Mouse (Mus musculus) thymus, adult 2 months (tissue): ENCODE data around the gene B3galt5.

Experiments used
- CTCF ChIP-seq: fragments of 200-500 bp; IDR thresholded peaks from 2 replicates; pipeline ENCODE4 v1.5.1; 2012; ENCODE audit warnings: mild to moderate bottlenecking, control low read depth, low read length, moderate library complexity, borderline replicate concordance; ENCODE audit not compliant: control insufficient read depth, poor library complexity, insufficient read depth; ENCODE audit errors: extremely low read depth
- POLR2A ChIP-seq: fragments of 200-500 bp; IDR thresholded peaks from 2 replicates; pipeline ENCODE4 v1.6.1; 2012; ENCODE audit warnings: mild to moderate bottlenecking, low read length, control low read depth, moderate library complexity; ENCODE audit not compliant: control insufficient read depth, poor library complexity, insufficient read depth; ENCODE audit errors: extremely low read depth

DNA sequence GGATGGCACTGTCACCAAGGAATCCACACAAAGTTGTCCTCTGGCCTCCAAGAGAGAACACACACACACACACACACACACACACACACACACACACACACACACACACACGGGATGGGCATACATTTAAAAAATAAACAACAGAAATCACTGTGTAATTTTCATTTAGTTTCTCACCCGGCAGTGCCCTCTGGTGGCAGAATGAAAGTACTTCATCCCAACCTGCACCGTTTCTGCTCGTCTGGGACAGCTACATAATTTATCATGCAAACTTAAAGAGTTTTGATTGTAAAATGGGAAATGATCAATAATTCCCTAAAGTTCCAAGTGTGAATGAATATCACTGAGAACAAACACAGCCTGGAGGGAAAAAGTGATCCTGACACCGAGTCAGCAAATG is 105.7 kb downstream of the B3galt5 start:
- TF ChIP-seq CTCF (no peak), POLR2A (no peak)
